In the genomic region with DNA sequence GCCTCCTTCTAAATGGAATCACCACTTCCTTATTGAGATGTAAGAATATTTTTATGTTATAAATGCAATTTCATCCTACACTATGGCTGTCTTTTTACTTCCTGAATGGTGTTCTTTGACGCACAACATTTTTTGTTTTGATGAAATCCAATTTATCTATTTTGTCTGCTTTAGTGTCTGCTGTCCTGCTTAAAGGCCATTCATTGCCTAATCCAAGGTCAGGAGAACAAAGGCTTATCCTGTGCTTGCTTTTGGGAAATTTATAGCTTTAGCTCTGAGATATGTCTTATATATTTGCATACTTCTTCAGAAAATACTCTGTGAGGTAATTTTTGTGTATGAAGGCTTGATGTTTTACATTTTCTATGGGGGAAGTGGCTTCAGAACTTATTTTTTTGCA, we compare ENCODE assay signal across 15 mouse cellular contexts.
"Had no signal": no experiment of that assay in that cellular context is flagged by ENCODE, and none has a peak within 500 bp of the region (broad histone marks: within the 10 kb centered on the region; RNA-seq: fewer than 3 reads in every experiment).

No protein-coding gene starts in this region.

- H3K4me2 ChIP-seq: neural tube, embryonic 13.5 days; neural tube, embryonic 15.5 days; stomach, embryonic 15.5 days had no signal

- H3K9ac ChIP-seq: neural tube, embryonic 15.5 days; stomach, embryonic 15.5 days had no signal

- H3K27ac ChIP-seq: neural tube, embryonic 13.5 days; stomach, embryonic 15.5 days had no signal

- H3K9me3 ChIP-seq: neural tube, embryonic 13.5 days; neural tube, embryonic 15.5 days; stomach, embryonic 15.5 days had no signal

- H3K36me3 ChIP-seq: neural tube, embryonic 13.5 days; neural tube, embryonic 15.5 days; stomach, embryonic 15.5 days had no signal

- DNase-seq: retina, postnatal 1 day; right cerebral cortex, adult 18-20 months; right cerebral cortex, postnatal 14 days; right cerebral cortex, postnatal 25 days; right cerebral cortex, postnatal 4 days; spleen, adult 18-20 months; thymus, adult 18-20 months; thymus, adult 2 months; thymus, postnatal 14 days; thymus, postnatal 25 days; thymus, postnatal 36 days; thymus, postnatal 4 days had no signal

- H3K4me3 ChIP-seq: neural tube, embryonic 13.5 days; neural tube, embryonic 15.5 days; stomach, embryonic 15.5 days had no signal

- H3K27me3 ChIP-seq: neural tube, embryonic 13.5 days; neural tube, embryonic 15.5 days; stomach, embryonic 15.5 days had no signal
